Mouse (Mus musculus) liver, embryonic 11.5 days (tissue): ENCODE results near the gene Ulk2. TPM values are rescaled to one million over a fixed set of nuclear protein-coding genes. Genes with fewer than 3 reads are reported as not detected.
"Not testable (repeated sequence)": the region's sequence is repeated elsewhere in the genome, so short reads cannot be mapped to it uniquely, and the experiment has no call there.

Experiments used
- ATAC-seq: fragments of 200-750 bp; cut with Nextera tagmentation; replicated peaks from 2 replicates; pipeline ENCODE4 v1.8.0; 2017; ENCODE audit warnings: moderate number of reproducible peaks, mild to moderate bottlenecking, moderate TSS enrichment, moderate library complexity; ENCODE audit not compliant: low FRiP score
- DNase-seq: peaks from one replicate; pipeline ENCODE4 v3.0.0-alpha.2; 2017; ENCODE audit warnings: low spot score
- H3K27ac ChIP-seq: fragments of 300-500 bp; sonication (generic); 2 replicates; pipeline ENCODE4 v1.5.1; 2014; ENCODE audit warnings: mild to moderate bottlenecking, low read depth, low read length, control low read depth
- H3K27me3 ChIP-seq: fragments of 300-500 bp; sonication (generic); replicated peaks from 2 replicates; pipeline ENCODE4 v1.6.1; 2014; ENCODE audit warnings: low read length, mixed read lengths; ENCODE audit not compliant: control insufficient read depth, insufficient read depth
- H3K36me3 ChIP-seq: fragments of 300-500 bp; sonication (generic); 2 replicates; pipeline ENCODE4 v1.6.1; 2014; ENCODE audit warnings: mild to moderate bottlenecking, low read length, moderate library complexity, mixed read lengths; ENCODE audit not compliant: control insufficient read depth, insufficient read depth
- H3K4me1 ChIP-seq: fragments of 300-500 bp; sonication (generic); replicated peaks from 2 replicates; pipeline ENCODE4 v1.6.1; 2014; ENCODE audit warnings: low read length, mixed read lengths; ENCODE audit not compliant: control insufficient read depth, insufficient read depth
- H3K4me2 ChIP-seq: fragments of 300-500 bp; sonication (generic); 2 replicates; pipeline ENCODE4 v1.6.1; 2014; ENCODE audit warnings: mild to moderate bottlenecking, control low read depth, moderate library complexity
- H3K4me3 ChIP-seq: fragments of 300-500 bp; sonication (generic); 2 replicates; pipeline ENCODE4 v1.5.1; 2014; ENCODE audit warnings: low read depth, low read length, control low read depth
- H3K9ac ChIP-seq: fragments of 300-500 bp; sonication (generic); 2 replicates; pipeline ENCODE4 v1.6.1; 2014; ENCODE audit warnings: low read depth, low read length, control low read depth
- H3K9me3 ChIP-seq: fragments of 300-500 bp; sonication (generic); 2 replicates; pipeline ENCODE4 v1.6.1; 2016; ENCODE audit warnings: low read length, inconsistent platforms, mixed read lengths; ENCODE audit not compliant: control insufficient read depth
- WGBS: fragments of 180-500 bp; shearing (Covaris S2); extraction: QIAGEN DNeasy Blood & Tissue Kit; methylation state at CpG from one replicate; pipeline ENCODE4 v1.1.7; 2014; 5-methylcytosine and 5-hydroxymethylcytosine counted together
- polyA plus RNA-seq: library from polyadenylated mRNA; unstranded; fragments of >200 nt; fragmentation: Nextera tagmentation; extraction: Ambion mirVana; gene quantifications from 2 replicates; pipeline ENCODE4 v1.2.1, GENCODE M21; 2014

Ulk2 gene
- polyA plus RNA-seq, 1 experiment from 2014 or later, result 6.9 TPM

GRCm38 (mm10) chr11:61793441-61793840 lies 61.4 kb downstream of the Ulk2 start:
- Histone ChIP-seq H3K9me3 (no peaks in the 10 kb centered on the region), H3K9ac (no peak overlapping the region), H3K4me3 (no peak overlapping the region), H3K27ac (no peak overlapping the region), H3K27me3 (no peaks in the 10 kb centered on the region), H3K4me2 (no peak overlapping the region), H3K4me1 (no peaks in the 10 kb centered on the region), H3K36me3 (no peaks in the 10 kb centered on the region)
- 85% methylated on average over 1 of the region's 1 CpGs for WGBS
- no peak for DNase-seq
- no peak for ATAC-seq

DNA sequence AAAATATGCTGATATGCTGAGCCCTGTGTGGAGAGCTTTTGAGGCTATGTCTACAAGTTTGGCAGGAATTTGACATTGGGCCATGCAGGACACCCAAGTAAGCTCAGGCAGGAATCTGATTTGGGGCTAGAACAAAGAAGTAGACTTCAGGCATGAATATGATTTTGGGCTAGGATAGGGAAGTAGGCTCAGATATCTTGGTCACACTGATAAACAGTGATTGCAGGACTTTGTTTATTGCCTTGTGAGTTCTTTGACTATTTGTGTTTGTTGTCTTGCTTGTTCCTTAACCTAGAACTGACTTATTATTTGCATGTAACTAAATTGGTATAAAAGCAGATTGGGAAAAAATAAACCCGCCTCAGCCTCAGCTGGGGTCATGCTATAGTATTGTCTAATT lies 66.3 kb downstream of the Ulk2 start:
- Histone ChIP-seq H3K4me2 (no peak overlapping the region), H3K4me1 (no peaks in the 10 kb centered on the region), H3K27ac (no peak overlapping the region), H3K27me3 (no peaks in the 10 kb centered on the region), H3K9ac (no peak overlapping the region), H3K4me3 (no peak overlapping the region), H3K36me3 (peaks cover 2% of the 10 kb centered on the region; the same call in 1 of the 2 replicates), H3K9me3 (no peaks in the 10 kb centered on the region)
- DNase-seq, result no peak
- 76% methylated on average over 1 of the region's 1 CpGs for WGBS
- ATAC-seq, result no peak

DNA sequence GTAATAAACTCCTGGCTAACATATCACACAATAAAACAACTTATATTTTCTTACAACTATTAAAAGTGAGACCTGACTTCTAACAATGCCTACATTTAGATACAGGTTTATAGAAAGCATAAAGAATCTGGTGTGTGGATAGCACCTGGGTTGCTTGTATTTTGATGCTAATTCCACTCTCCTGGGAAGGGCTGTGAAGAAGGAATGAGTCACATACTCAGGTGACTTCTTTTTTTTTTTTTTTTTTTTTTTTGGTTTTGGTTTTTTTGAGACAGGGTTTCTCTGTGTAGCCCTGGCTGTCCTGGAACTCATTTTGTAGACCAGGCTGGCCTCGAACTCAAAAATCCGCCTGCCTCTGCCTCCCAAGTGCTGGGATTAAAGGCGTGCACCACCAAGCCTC lies 72.3 kb downstream of the Ulk2 start:
- not testable (repeated sequence) for H3K9ac ChIP-seq, H3K4me2 ChIP-seq, H3K4me3 ChIP-seq, DNase-seq, H3K9me3 ChIP-seq, H3K4me1 ChIP-seq, ATAC-seq, H3K27me3 ChIP-seq, H3K36me3 ChIP-seq, H3K27ac ChIP-seq
- WGBS, result 87% methylated on average over 3 of the region's 3 CpGs

DNA sequence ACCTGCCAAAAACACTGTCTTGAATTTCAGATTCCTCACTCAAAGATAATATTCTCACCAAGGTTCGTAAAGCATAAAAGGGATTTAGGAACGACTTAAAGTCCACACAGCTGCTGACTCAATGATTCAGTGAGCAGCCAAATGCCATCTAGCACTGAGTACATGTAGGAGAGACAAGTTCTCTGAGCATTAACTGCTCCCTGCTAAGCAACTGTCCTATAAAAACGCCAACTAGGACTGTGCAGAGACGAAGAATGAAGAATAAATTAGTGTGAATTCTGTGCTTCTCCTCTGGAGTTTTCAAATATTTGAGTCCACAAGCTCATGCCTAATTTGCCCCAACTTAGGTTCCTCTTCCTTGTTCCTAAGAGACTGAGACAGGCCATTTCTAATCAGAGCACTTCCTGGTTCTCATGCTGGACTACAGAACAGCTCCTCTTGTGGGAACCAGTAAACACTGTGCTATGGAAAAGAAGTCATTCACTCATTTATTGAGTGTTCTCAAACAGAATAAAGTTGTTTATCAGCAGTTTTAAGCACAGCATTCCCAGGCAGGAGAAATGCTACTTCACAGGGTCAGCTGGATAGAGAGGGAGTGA lies 80.2 kb downstream of the Ulk2 start:
- Histone ChIP-seq H3K9me3 (no peaks in the 10 kb centered on the region), H3K27me3 (no peaks in the 10 kb centered on the region), H3K27ac (no peak overlapping the region), H3K4me3 (no peak overlapping the region), H3K36me3 (peaks cover 2% of the 10 kb centered on the region; the same call in 1 of the 2 replicates), H3K9ac (no peak overlapping the region), H3K4me1 (no peaks in the 10 kb centered on the region), H3K4me2 (no peak overlapping the region)
- WGBS, result 75% methylated on average over 4 of the region's 4 CpGs
- no peak for ATAC-seq
- DNase-seq, result no peak

GRCm38 (mm10) chr11:61761584-61762407 lies 93.1 kb downstream of the Ulk2 start, which contains the start of gene Prpsap2:
Prpsap2 (minus strand) TSS chr11:61762088.
- H3K9me3 ChIP-seq, result no peaks in the 10 kb centered on the region
- peak; percentile 99 for DNase-seq
- H3K27ac ChIP-seq, result peak within 1 kb of the TSS; percentile 83
- peak; percentile 94 for ATAC-seq
- H3K4me1 ChIP-seq, result peaks cover 21% of the 10 kb centered on the region
- H3K27me3 ChIP-seq, result no peaks in the 10 kb centered on the region
- under 1% methylated on average over 42 of the region's 51 CpGs for WGBS
- peak within 1 kb of the TSS; percentile 70 for H3K4me3 ChIP-seq
- peak within 1 kb of the TSS; percentile 72 for H3K4me2 ChIP-seq
- no peaks in the 10 kb centered on the region for H3K36me3 ChIP-seq
- H3K9ac ChIP-seq, result peak within 1 kb of the TSS; percentile 75

- Histone ChIP-seq H3K27ac (no peak overlapping the region), H3K36me3 (peaks cover 4% of the 10 kb centered on the region; the same call in 1 of the 2 replicates), H3K4me2 (peak overlapping the region; percentile 72), H3K4me3 (no peak overlapping the region), H3K9me3 (no peaks in the 10 kb centered on the region), H3K27me3 (no peaks in the 10 kb centered on the region), H3K4me1 (peaks cover 21% of the 10 kb centered on the region), H3K9ac (no peak overlapping the region)
- WGBS, result 56% methylated on average over 5 of the region's 5 CpGs
- ATAC-seq (no peak), DNase-seq (peak; percentile 36)
These were observed 94.4 kb downstream of the Ulk2 start for GRCm38 (mm10) chr11:61760518-61760917.

DNA sequence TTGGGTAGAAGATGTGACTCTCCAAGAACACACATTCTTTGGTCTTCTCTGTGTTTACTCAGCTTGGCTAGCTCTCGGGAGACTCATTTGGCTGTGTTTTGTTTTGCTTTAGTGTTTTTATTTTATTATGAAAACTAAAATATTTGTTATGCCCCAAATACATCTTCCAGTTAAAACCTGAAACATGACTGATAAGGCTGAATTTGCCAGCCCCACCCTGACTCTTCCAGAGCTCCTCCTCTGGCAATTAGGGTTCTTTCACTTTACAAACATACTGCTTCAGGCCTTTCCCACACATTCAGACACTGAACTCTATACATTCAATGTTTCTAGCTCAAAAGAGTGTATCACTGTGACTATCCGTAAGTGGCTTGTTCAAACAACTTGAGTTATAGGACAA lies 97.7 kb downstream of the Ulk2 start:
- Histone ChIP-seq H3K27me3 (no peaks in the 10 kb centered on the region), H3K9me3 (no peaks in the 10 kb centered on the region), H3K4me1 (peaks cover 21% of the 10 kb centered on the region), H3K36me3 (peaks cover 19% of the 10 kb centered on the region; the same call in 1 of the 2 replicates), H3K27ac (no peak overlapping the region), H3K4me3 (no peak overlapping the region), H3K9ac (no peak overlapping the region), H3K4me2 (peak overlapping the region; percentile 21)
- ATAC-seq (no peak), DNase-seq (no peak)
- 86% methylated on average over 2 of the region's 2 CpGs for WGBS

GRCm38 (mm10) chr11:61751612-61752011 lies 103.3 kb downstream of the Ulk2 start:
- Histone ChIP-seq H3K4me3 (no peak overlapping the region), H3K27me3 (no peaks in the 10 kb centered on the region), H3K9ac (no peak overlapping the region), H3K27ac (no peak overlapping the region), H3K9me3 (no peaks in the 10 kb centered on the region), H3K4me1 (no peaks in the 10 kb centered on the region), H3K36me3 (peaks cover 28% of the 10 kb centered on the region; the same call in 1 of the 2 replicates), H3K4me2 (no peak overlapping the region)
- ATAC-seq (0 out of 2 replicates have a peak, but pooled peaks have one; percentile 34), DNase-seq (no peak)
- WGBS, result 71% methylated on average over 5 of the region's 5 CpGs
